Mouse (Mus musculus): Measurements from ENCODE around the gene Vmn1r159. TPM values are rescaled to one million over a fixed set of nuclear protein-coding genes. Genes with fewer than 3 reads are reported as not detected.

Gene Vmn1r159
- polyA plus RNA-seq (2021; fragmentation: Nextera tagmentation), result not detected in 2 replicates
- long read RNA-seq, experiment 1, result 0 reads
- long read RNA-seq, experiment 2, result 0 reads

GRCm38 (mm10) chr7:22843505-22843904, at the start of gene Vmn1r159:
TSS of gene Vmn1r159 (minus strand) at chr7:22843605.

GRCm38 (mm10) chr7:22870924-22871323, 27.5 kb upstream of the Vmn1r159 start, which contains the start of gene Vmn1r160:
TSS of gene Vmn1r160 (plus strand) at chr7:22871224.

Other genes with a start within 250 kb of the Vmn1r159 start
- gene Vmn1r155, start 185.6 kb downstream of the Vmn1r159 start, polyA plus RNA-seq (2021; fragmentation: Nextera tagmentation), result not detected in 2 replicates
- not detected in 2 replicates for gene Gm8693, start 151.3 kb downstream of the Vmn1r159 start, polyA plus RNA-seq (2021; fragmentation: Nextera tagmentation)
- not detected in 2 replicates for gene Gm4567, start 123.9 kb downstream of the Vmn1r159 start, polyA plus RNA-seq (2021; fragmentation: Nextera tagmentation)
- not detected in 2 replicates for gene Vmn1r157, start 81.9 kb downstream of the Vmn1r159 start, polyA plus RNA-seq (2021; fragmentation: Nextera tagmentation)
- not detected in 2 replicates for gene Vmn1r158, start 52.8 kb downstream of the Vmn1r159 start, polyA plus RNA-seq (2021; fragmentation: Nextera tagmentation)
- gene Vmn1r160, start 27.6 kb upstream of the Vmn1r159 start, polyA plus RNA-seq (2021; fragmentation: Nextera tagmentation), result not detected in 2 replicates
- not detected in 2 replicates for gene Gm4214, start 141.1 kb upstream of the Vmn1r159 start, polyA plus RNA-seq (2021; fragmentation: Nextera tagmentation)
- not detected in 2 replicates for gene Gm4216, start 176.3 kb upstream of the Vmn1r159 start, polyA plus RNA-seq (2021; fragmentation: Nextera tagmentation)
- not detected in 2 replicates for gene Vmn1r163, start 211.9 kb upstream of the Vmn1r159 start, polyA plus RNA-seq (2021; fragmentation: Nextera tagmentation)
- gene Gm8720, start 223.9 kb upstream of the Vmn1r159 start, polyA plus RNA-seq (2021; fragmentation: Nextera tagmentation), result not detected in 2 replicates